Mouse (Mus musculus): ENCODE results near the gene Lct. TPM values are rescaled to one million over a fixed set of nuclear protein-coding genes. Genes with fewer than 3 reads are reported as not detected.
A peak's percentile ranks its signal among the peaks of the same experiment; 100 is the strongest.

The Lct gene
- 0.57 and 0.63 TPM in 2 replicates for polyA plus RNA-seq (2012; rRNA removed)

GRCm38 (mm10) chr1:128328218-128328617 lies at the start of gene Lct:
TSS of gene Lct (minus strand) at chr1:128328318.
- Histone ChIP-seq H3K36me3 (ENCODE audit: control insufficient read depth, insufficient read depth, low read length) (peaks cover 2% of the 10 kb centered on the region; the same call in 1 of the 2 replicates), H3K4me1 (ENCODE audit: control insufficient read depth, insufficient read depth, low read length) (no peaks in the 10 kb centered on the region), H3K27ac (ENCODE audit: control insufficient read depth, insufficient read depth, low read depth, low read length) (no peak within 1 kb of the TSS), H3K4me3 (ENCODE audit: control insufficient read depth, low read depth, low read length) (no peak within 1 kb of the TSS), H3K27me3 (ENCODE audit: control insufficient read depth, insufficient read depth, low read length) (no peaks in the 10 kb centered on the region)
- TF ChIP-seq CTCF (IDR thresholded peaks at IDR 0.05; ENCODE audit: control insufficient read depth, insufficient read depth, insufficient replicate concordance, low read depth, low read length) (no peak), POLR2A (IDR thresholded peaks at IDR 0.05; ENCODE audit: control insufficient read depth, low read depth, low read length) (no peak)

GRCm38 (mm10) chr1:128376841-128377240 lies 48.7 kb upstream of the Lct start:
- no peak overlapping the region for H3K27ac ChIP-seq (ENCODE audit: control insufficient read depth, insufficient read depth, low read depth, low read length)
- no peak overlapping the region for H3K4me3 ChIP-seq (ENCODE audit: control insufficient read depth, low read depth, low read length)
- H3K4me1 ChIP-seq (ENCODE audit: control insufficient read depth, insufficient read depth, low read length), result no peaks in the 10 kb centered on the region
- no peaks in the 10 kb centered on the region; the same call in none of the 2 replicates for H3K36me3 ChIP-seq (ENCODE audit: control insufficient read depth, insufficient read depth, low read length)
- TF ChIP-seq POLR2A (IDR thresholded peaks at IDR 0.05; ENCODE audit: control insufficient read depth, low read depth, low read length) (no peak), CTCF (IDR thresholded peaks at IDR 0.05; ENCODE audit: control insufficient read depth, insufficient read depth, insufficient replicate concordance, low read depth, low read length) (no peak)
- no peaks in the 10 kb centered on the region for H3K27me3 ChIP-seq (ENCODE audit: control insufficient read depth, insufficient read depth, low read length)

- TF ChIP-seq POLR2A (IDR thresholded peaks at IDR 0.05; ENCODE audit: control insufficient read depth, low read depth, low read length) (no peak), CTCF (IDR thresholded peaks at IDR 0.05; ENCODE audit: control insufficient read depth, insufficient read depth, insufficient replicate concordance, low read depth, low read length) (no peak)
- Histone ChIP-seq H3K27ac (ENCODE audit: control insufficient read depth, insufficient read depth, low read depth, low read length) (no peak overlapping the region), H3K4me1 (ENCODE audit: control insufficient read depth, insufficient read depth, low read length) (no peaks in the 10 kb centered on the region), H3K36me3 (ENCODE audit: control insufficient read depth, insufficient read depth, low read length) (no peaks in the 10 kb centered on the region; the same call in 1 of the 2 replicates), H3K4me3 (ENCODE audit: control insufficient read depth, low read depth, low read length) (no peak overlapping the region), H3K27me3 (ENCODE audit: control insufficient read depth, insufficient read depth, low read length) (no peaks in the 10 kb centered on the region)
Observed at GRCm38 (mm10) chr1:128372143-128372860, 44.2 kb upstream of the Lct start.

- H3K4me1 ChIP-seq (ENCODE audit: control insufficient read depth, insufficient read depth, low read length), result no peaks in the 10 kb centered on the region
- TF ChIP-seq CTCF (IDR thresholded peaks at IDR 0.05; ENCODE audit: control insufficient read depth, insufficient read depth, insufficient replicate concordance, low read depth, low read length), result no peak
- no peak for TF ChIP-seq POLR2A (IDR thresholded peaks at IDR 0.05; ENCODE audit: control insufficient read depth, low read depth, low read length)
- no peak overlapping the region for H3K27ac ChIP-seq (ENCODE audit: control insufficient read depth, insufficient read depth, low read depth, low read length)
- H3K4me3 ChIP-seq (ENCODE audit: control insufficient read depth, low read depth, low read length), result no peak overlapping the region
- no peaks in the 10 kb centered on the region; the same call in 1 of the 2 replicates for H3K36me3 ChIP-seq (ENCODE audit: control insufficient read depth, insufficient read depth, low read length)
- no peaks in the 10 kb centered on the region for H3K27me3 ChIP-seq (ENCODE audit: control insufficient read depth, insufficient read depth, low read length)
Observed at GRCm38 (mm10) chr1:128368732-128369441, 40.8 kb upstream of the Lct start.

- TF ChIP-seq CTCF (IDR thresholded peaks at IDR 0.05; ENCODE audit: control insufficient read depth, insufficient read depth, insufficient replicate concordance, low read depth, low read length), result no peak
- no peak for TF ChIP-seq POLR2A (IDR thresholded peaks at IDR 0.05; ENCODE audit: control insufficient read depth, low read depth, low read length)
- Histone ChIP-seq H3K27me3 (ENCODE audit: control insufficient read depth, insufficient read depth, low read length) (no peaks in the 10 kb centered on the region), H3K4me3 (ENCODE audit: control insufficient read depth, low read depth, low read length) (no peak overlapping the region), H3K27ac (ENCODE audit: control insufficient read depth, insufficient read depth, low read depth, low read length) (no peak overlapping the region), H3K4me1 (ENCODE audit: control insufficient read depth, insufficient read depth, low read length) (no peaks in the 10 kb centered on the region; the same call in none of the 2 replicates), H3K36me3 (ENCODE audit: control insufficient read depth, insufficient read depth, low read length) (no peaks in the 10 kb centered on the region)
Observed at GRCm38 (mm10) chr1:128360601-128361000, 32.5 kb upstream of the Lct start.

GRCm38 (mm10) chr1:128359554-128360376 lies 31.6 kb upstream of the Lct start, which contains the start of gene Mcm6:
TSS of gene Mcm6 (minus strand) at chr1:128359664.
- H3K27ac ChIP-seq (ENCODE audit: control insufficient read depth, insufficient read depth, low read depth, low read length), result peak within 1 kb of the TSS; percentile 59
- TF ChIP-seq CTCF (IDR thresholded peaks at IDR 0.05; ENCODE audit: control insufficient read depth, insufficient read depth, insufficient replicate concordance, low read depth, low read length) (no peak), POLR2A (IDR thresholded peaks at IDR 0.05; ENCODE audit: control insufficient read depth, low read depth, low read length) (peak; percentile 81)
- no peaks in the 10 kb centered on the region for H3K27me3 ChIP-seq (ENCODE audit: control insufficient read depth, insufficient read depth, low read length)
- peak within 1 kb of the TSS; percentile 98 for H3K4me3 ChIP-seq (ENCODE audit: control insufficient read depth, low read depth, low read length)
- H3K4me1 ChIP-seq (ENCODE audit: control insufficient read depth, insufficient read depth, low read length), result no peaks in the 10 kb centered on the region; the same call in none of the 2 replicates
- H3K36me3 ChIP-seq (ENCODE audit: control insufficient read depth, insufficient read depth, low read length), result no peaks in the 10 kb centered on the region
